Mouse (Mus musculus) ES-Bruce4 (cell line): Measurements from ENCODE around the gene Kat6b.

Source experiments
- CTCF ChIP-seq: IDR thresholded peaks from one replicate; pipeline ENCODE4 v1.8.1; 2011; ENCODE audit warnings: low read depth, low read length
- EP300 ChIP-seq: IDR thresholded peaks from 2 replicates; pipeline ENCODE4 v1.6.1; 2011; ENCODE audit warnings: low read depth, low read length; ENCODE audit not compliant: insufficient read depth
- POLR2A ChIP-seq: IDR thresholded peaks from one replicate; pipeline ENCODE4 v1.8.1; 2011; ENCODE audit warnings: low read length; ENCODE audit not compliant: insufficient read depth

DNA sequence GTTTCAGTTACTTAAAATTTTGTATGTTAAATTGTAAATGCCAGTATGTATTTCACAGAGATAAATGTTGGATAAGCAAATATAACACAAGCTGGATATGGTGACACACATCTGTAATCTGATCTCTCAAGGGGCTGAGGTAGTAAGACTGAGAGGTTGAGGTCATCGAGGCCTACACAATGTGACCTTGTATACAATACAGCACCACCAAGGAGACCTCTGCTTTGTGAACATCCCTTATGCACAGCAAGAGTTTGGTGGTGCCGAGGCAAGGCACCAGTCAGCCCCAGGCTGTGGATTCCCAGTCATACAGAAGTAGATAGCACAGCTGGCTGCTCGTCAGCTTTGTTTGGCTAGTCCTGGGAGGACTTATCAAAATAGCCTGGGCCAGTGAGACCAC, 59.1 kb downstream of the Kat6b start:
- TF ChIP-seq POLR2A: no peak
- TF ChIP-seq CTCF: no peak
- peak; percentile 62; the same call in 1 of the 2 replicates for TF ChIP-seq EP300
